Comparison of ENCODE assay signal across 9 mouse cellular contexts in genomic region chr10:61928725-61929651, GRCm38 (mm10). TPM values are rescaled to one million over a fixed set of nuclear protein-coding genes. Genes with fewer than 3 reads are reported as not detected.
A peak's percentile ranks its signal among the peaks of the same experiment; 100 is the strongest.
DNase-seq lines count a peak whose midpoint lies in the region; ATAC-seq lines count a peak whose summit lies in the region.
"Had no signal": no experiment of that assay in that cellular context is flagged by ENCODE, and none has a peak within 500 bp of the region (broad histone marks: within the 10 kb centered on the region; RNA-seq: fewer than 3 reads in every experiment).

No protein-coding gene starts in this region.

- no peak overlapping the region for H3K9ac ChIP-seq in forebrain, embryonic 12.5 days
- no peak overlapping the region for H3K9ac ChIP-seq in forebrain, embryonic 16.5 days (replicated peaks; ENCODE audit: low read depth, low read length)
- H3K9ac ChIP-seq in heart, embryonic 15.5 days = 0 out of 2 replicates have a peak overlapping the region, but pooled peaks have one; percentile 28

- 0 out of 2 replicates have a peak, but pooled peaks cover 5% of the 10 kb centered on the region for H3K27me3 ChIP-seq in forebrain, embryonic 12.5 days
- no peaks in the 10 kb centered on the region for H3K27me3 ChIP-seq in forebrain, embryonic 16.5 days (replicated peaks; ENCODE audit: control insufficient read depth, insufficient read depth, low read length)
- no peaks in the 10 kb centered on the region for H3K27me3 ChIP-seq in heart, embryonic 15.5 days

- no peaks in the 10 kb centered on the region for H3K9me3 ChIP-seq in forebrain, embryonic 12.5 days
- H3K9me3 ChIP-seq in forebrain, embryonic 16.5 days (ENCODE audit: control insufficient read depth, low read length) = no peaks in the 10 kb centered on the region
- H3K9me3 ChIP-seq in heart, embryonic 15.5 days (replicated peaks) = no peaks in the 10 kb centered on the region

- H3K4me3 ChIP-seq in forebrain, embryonic 12.5 days (replicated peaks) = no peak overlapping the region
- no peak overlapping the region for H3K4me3 ChIP-seq in forebrain, embryonic 16.5 days (replicated peaks; ENCODE audit: low read length)
- H3K4me3 ChIP-seq in heart, embryonic 15.5 days = peak overlapping the region; percentile 10; the same call in 1 of the 2 replicates
- H3K4me3 ChIP-seq: erythroblast, embryonic 14.5 days had no signal

- peaks cover 9% of the 10 kb centered on the region for H3K4me1 ChIP-seq in forebrain, embryonic 12.5 days
- H3K4me1 ChIP-seq in forebrain, embryonic 16.5 days (replicated peaks; ENCODE audit: control insufficient read depth, insufficient read depth, low read length) = no peaks in the 10 kb centered on the region
- peaks cover 40% of the 10 kb centered on the region for H3K4me1 ChIP-seq in heart, embryonic 15.5 days (replicated peaks)

- peak overlapping the region; percentile 22; the same call in 1 of the 2 replicates for H3K4me2 ChIP-seq in forebrain, embryonic 12.5 days
- no peak overlapping the region for H3K4me2 ChIP-seq in forebrain, embryonic 16.5 days (ENCODE audit: low read length)
- peak overlapping the region; percentile 50 for H3K4me2 ChIP-seq in heart, embryonic 15.5 days

- H3K36me3 ChIP-seq in forebrain, embryonic 12.5 days (replicated peaks) = no peaks in the 10 kb centered on the region
- H3K36me3 ChIP-seq in forebrain, embryonic 16.5 days (ENCODE audit: control insufficient read depth, insufficient read depth) = no peaks in the 10 kb centered on the region
- H3K36me3 ChIP-seq in heart, embryonic 15.5 days = no peaks in the 10 kb centered on the region

- peak; percentile 77 for DNase-seq in kidney, postnatal 10 days
- DNase-seq in mesoderm, embryonic 11.5 days (ENCODE audit: low read depth, low spot score) = peak; percentile 63
- DNase-seq in layer of hippocampus, postnatal 36 days = no peak
- DNase-seq in cerebellum, adult 18-20 months = no peak
- DNase-seq in ovary, adult 18-20 months (ENCODE audit: low spot score) = no peak

- 21% methylated on average over 24 of the region's 24 CpGs for WGBS in forebrain, embryonic 12.5 days
- WGBS in forebrain, embryonic 16.5 days = 21% methylated on average over 24 of the region's 24 CpGs
- whole genome bisulfite sequencing in heart, embryonic 15.5 days = 8% methylated on average over 24 of the region's 24 CpGs

- 0 out of 2 replicates have a peak overlapping the region, but pooled peaks have one; percentile 20 for H3K27ac ChIP-seq in forebrain, embryonic 12.5 days
- H3K27ac ChIP-seq in forebrain, embryonic 16.5 days (ENCODE audit: low read length) = no peak overlapping the region
- H3K27ac ChIP-seq in heart, embryonic 15.5 days = peak overlapping the region; percentile 64

- no peak for ATAC-seq in forebrain, embryonic 12.5 days (ENCODE audit: low FRiP score)
- no peak for ATAC-seq in forebrain, embryonic 16.5 days
- ATAC-seq in heart, embryonic 15.5 days (replicated peaks; ENCODE audit: insufficient number of reproducible peaks, insufficient read depth, low FRiP score, low read depth) = peak; percentile 78

RNA-seq across cellular contexts. Expression of gene Col13a1, which starts 49.9 kb away (rescaled TPM):
- 0.76 and 0.96 TPM in 2 replicates for polyA plus RNA-seq in forebrain, embryonic 12.5 days (2016; fragmentation: Nextera tagmentation; extraction: Ambion mirVana)
- polyA plus RNA-seq in forebrain, embryonic 16.5 days (2015; fragmentation: Nextera tagmentation; extraction: Ambion mirVana) = 0.98 and 1.4 TPM in 2 replicates
- 6.2 and 8.7 TPM in 2 replicates for polyA plus RNA-seq in heart, embryonic 15.5 days (2015; fragmentation: Nextera tagmentation; extraction: Ambion mirVana)
- total RNA-seq in layer of hippocampus, postnatal 36 days (2021) = 1 to 10 TPM in 1 of 2 experiments, under 1 TPM in 1; 0.80 to 1.7 TPM

Comparison
In these comparisons a context has a peak if more than half of its experiments do, and no peak if none do; other contexts are left out.
1. DNase-seq: peak in kidney, postnatal 10 days (single experiment) and mesoderm, embryonic 11.5 days (single experiment); none in layer of hippocampus, postnatal 36 days (0 of 2), cerebellum, adult 18-20 months (0 of 2) and ovary, adult 18-20 months (single experiment).